Mouse (Mus musculus) neural tube, postnatal 0 days (tissue): Measurements from ENCODE around the gene Vmn2r30. TPM values are rescaled to one million over a fixed set of nuclear protein-coding genes. Genes with fewer than 3 reads are reported as not detected.

Experiments
- microRNA-seq: library from miRNA; unstranded; fragments of <30 nt; microRNA quantifications from one replicate; pipeline ENCODE4, GENCODE M21; 2016
- polyA plus RNA-seq: library from polyadenylated mRNA; unstranded; fragments of >200 nt; fragmentation: Nextera tagmentation; extraction: Ambion mirVana; gene quantifications from 2 replicates; pipeline ENCODE4 v1.2.1, GENCODE M21; 2015

Gene Vmn2r30
- polyA plus RNA-seq = not detected in 2 replicates

DNA sequence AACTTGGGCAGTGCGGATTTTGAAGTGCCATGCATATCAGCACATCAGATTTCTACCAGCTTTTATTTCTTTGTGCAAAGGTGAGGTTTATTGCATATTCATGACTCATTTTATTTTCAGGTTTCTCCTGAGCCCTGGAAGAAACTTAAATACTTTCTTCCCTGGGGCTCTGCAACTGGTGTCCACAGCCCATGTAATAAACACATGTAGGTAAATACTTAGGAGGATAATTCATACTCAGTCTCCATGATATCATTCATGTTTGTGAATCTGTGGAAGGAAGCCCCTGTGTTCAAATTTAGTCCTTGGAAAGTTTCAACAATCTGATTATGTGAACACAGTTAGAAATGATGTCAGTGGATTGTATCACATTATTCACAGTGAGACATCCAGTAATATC, at the start of gene Vmn2r30:
TSS of gene Vmn2r30 (minus strand) at position 101 of the 400 bp plus-strand sequence.

DNA sequence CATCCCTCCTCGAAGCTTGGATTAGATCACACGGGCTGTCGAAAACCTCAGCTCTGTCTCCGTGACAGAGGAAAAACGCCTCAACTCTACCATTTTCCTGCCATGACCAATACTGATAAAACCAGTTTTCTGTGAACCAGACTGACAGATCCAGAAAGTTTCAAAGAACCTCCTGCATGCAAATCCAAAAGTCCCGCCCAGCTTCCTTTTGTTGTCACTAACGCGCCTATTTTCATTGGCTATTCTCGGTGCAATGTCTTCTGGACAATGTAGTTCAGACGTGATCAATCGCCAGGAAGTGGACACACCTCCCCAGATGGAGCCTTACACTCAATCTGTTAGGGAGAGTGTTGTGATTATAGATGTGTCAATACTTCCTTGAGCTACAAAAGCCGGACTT, 37.0 kb upstream of the Vmn2r30 start, which contains the start of gene Gm45783:
TSS of gene Gm45783 (minus strand) at position 143 of the 400 bp plus-strand sequence.

DNA sequence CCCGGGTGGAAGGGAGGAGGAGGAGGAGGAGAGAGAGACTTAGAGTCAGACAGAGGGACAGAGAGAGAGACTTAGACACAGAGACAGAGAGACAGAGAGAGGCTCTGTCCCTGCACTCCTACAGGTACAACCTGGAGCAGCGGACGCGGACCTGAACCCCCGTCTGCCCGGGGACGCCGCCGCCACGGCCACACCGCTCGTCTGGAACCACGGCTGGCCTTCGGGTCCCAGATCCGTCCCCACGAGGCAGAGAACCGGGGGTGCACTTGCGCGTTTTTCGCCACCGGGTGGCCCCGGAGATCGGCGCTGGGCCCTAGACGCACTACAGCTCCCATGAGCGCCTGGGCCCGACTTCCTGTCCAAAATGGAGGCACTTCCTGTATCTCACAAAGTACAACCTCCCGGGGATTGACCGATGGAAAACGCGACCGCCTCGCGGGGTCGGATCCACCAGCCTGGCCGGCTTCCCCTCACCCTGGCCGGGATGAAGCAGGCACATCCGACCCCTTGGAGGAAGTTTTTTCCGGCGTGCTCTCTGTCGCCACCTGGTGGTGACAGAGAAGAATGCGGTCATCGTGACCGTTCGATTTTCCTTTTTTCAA, 59.3 kb downstream of the Vmn2r30 start, which contains the start of gene Gm45844:
TSS of gene Gm45844 (minus strand) at position 324 of the 602 bp plus-strand sequence.

Small RNA genes lying within 50 kb of the gene (microRNA-seq; reads per million reads assigned to microRNA genes)
- gene Mir5620 = 0.87 reads per million

Other genes with a start within 250 kb of the Vmn2r30 start
- gene Zfp954, start 216.1 kb downstream of the Vmn2r30 start, polyA plus RNA-seq = 12.5 and 13.6 TPM in 2 replicates
- gene Zfp773, start 200.9 kb downstream of the Vmn2r30 start, polyA plus RNA-seq = 4.6 and 5.1 TPM in 2 replicates
- 1.9 and 2.1 TPM in 2 replicates for gene Zfp418, start 166.3 kb downstream of the Vmn2r30 start, polyA plus RNA-seq
- 6.1 and 6.8 TPM in 2 replicates for gene Zfp772, start 127.6 kb downstream of the Vmn2r30 start, polyA plus RNA-seq
- 1.2 and 3.1 TPM in 2 replicates for gene Vmn2r29, start 90.3 kb downstream of the Vmn2r30 start, polyA plus RNA-seq
- gene Gm45844, start 59.3 kb downstream of the Vmn2r30 start, polyA plus RNA-seq = 7.6 and 10.9 TPM in 2 replicates
- gene Clcn4, start 36.8 kb downstream of the Vmn2r30 start, polyA plus RNA-seq = 158 and 176 TPM in 2 replicates
- gene Gm45783, start 37.0 kb upstream of the Vmn2r30 start, polyA plus RNA-seq = not detected in 2 replicates
- not detected in 2 replicates for gene Vmn2r31, start 62.1 kb upstream of the Vmn2r30 start, polyA plus RNA-seq
- gene Vmn2r32, start 142.4 kb upstream of the Vmn2r30 start, polyA plus RNA-seq = not detected in 2 replicates
- gene Vmn2r33, start 229.2 kb upstream of the Vmn2r30 start, polyA plus RNA-seq = not detected in 2 replicates